Comparison of ENCODE assay signal across 17 mouse cellular contexts in genomic region chr5:75085521-75085875, GRCm38 (mm10). TPM values are rescaled to one million over a fixed set of nuclear protein-coding genes. Genes with fewer than 3 reads are reported as not detected.
A peak's percentile ranks its signal among the peaks of the same experiment; 100 is the strongest.
DNase-seq lines count a peak whose midpoint lies in the region; ATAC-seq lines count a peak whose summit lies in the region.
"Had no signal": no experiment of that assay in that cellular context is flagged by ENCODE, and none has a peak within 500 bp of the region (broad histone marks: within the 10 kb centered on the region; RNA-seq: fewer than 3 reads in every experiment).

No protein-coding gene starts in this region.

- no peak overlapping the region for H3K27ac ChIP-seq in midbrain, embryonic 13.5 days
- H3K27ac ChIP-seq: embryonic facial prominence, embryonic 12.5 days; liver, embryonic 14.5 days had no signal

- no peak overlapping the region for H3K4me3 ChIP-seq in midbrain, embryonic 13.5 days (replicated peaks)

- peaks cover 28% of the 10 kb centered on the region for H3K4me1 ChIP-seq in midbrain, embryonic 13.5 days (replicated peaks)
- H3K4me1 ChIP-seq: embryonic facial prominence, embryonic 12.5 days had no signal

- H3K36me3 ChIP-seq in midbrain, embryonic 13.5 days: no peaks in the 10 kb centered on the region
- H3K36me3 ChIP-seq: embryonic facial prominence, embryonic 12.5 days had no signal

- under 1% methylated on average over 17 of the region's 17 CpGs for WGBS in midbrain, embryonic 13.5 days

- H3K9me3 ChIP-seq in midbrain, embryonic 13.5 days: no peaks in the 10 kb centered on the region
- H3K9me3 ChIP-seq: embryonic facial prominence, embryonic 12.5 days had no signal

- no peak overlapping the region for H3K9ac ChIP-seq in midbrain, embryonic 13.5 days (replicated peaks)
- H3K9ac ChIP-seq: embryonic facial prominence, embryonic 12.5 days; liver, embryonic 14.5 days had no signal

- H3K4me2 ChIP-seq in midbrain, embryonic 13.5 days (replicated peaks): 0 out of 2 replicates have a peak overlapping the region, but pooled peaks have one; percentile 42
- H3K4me2 ChIP-seq: embryonic facial prominence, embryonic 12.5 days had no signal

- peaks cover 97% of the 10 kb centered on the region for H3K27me3 ChIP-seq in midbrain, embryonic 13.5 days

- peak; percentile 69 for ATAC-seq in midbrain, embryonic 13.5 days

- peak; percentile 10 for DNase-seq in gastrocnemius, postnatal 10 days
- no peak for DNase-seq in gastrocnemius, adult 18-20 months (ENCODE audit: low spot score)
- DNase-seq in testis, postnatal 10 days (ENCODE audit: low spot score): peak; percentile 50
- no peak for DNase-seq in testis, postnatal 14 days (ENCODE audit: low spot score)
- DNase-seq in cerebellum, adult 9-11 months: no peak
- DNase-seq in urinary bladder, postnatal 25 days (ENCODE audit: low spot score): no peak
- no peak for DNase-seq in lung, postnatal 36 days
- DNase-seq: cerebellum, adult 9-10 months; gastrocnemius, postnatal 25 days; lung, postnatal 14 days; right cerebral cortex, postnatal 25 days; thymus, postnatal 25 days had no signal

RNA-seq across cellular contexts. Expression of gene Gsx2, which starts 10.1 kb away (rescaled TPM):
- not detected for total RNA-seq in gastrocnemius, postnatal 10 days (2021)
- total RNA-seq in gastrocnemius, adult 18-20 months (2021): not detected
- polyA plus RNA-seq in midbrain, embryonic 13.5 days (2015; fragmentation: Nextera tagmentation; extraction: Ambion mirVana): 0.31 and 0.94 TPM in 2 replicates
- total RNA-seq: gastrocnemius, postnatal 25 days had no signal
- polyA plus RNA-seq: heart, embryonic 14.5 days; kidney, embryonic 14.5 days; liver, embryonic 14.5 days had no signal

RNA-seq across cellular contexts. Expression of gene Chic2, which starts 40.9 kb away (rescaled TPM):
- total RNA-seq in gastrocnemius, postnatal 10 days (2021): 10 to 100 TPM; 24.5 to 25.9 TPM
- 10 to 100 TPM; 10.3 to 12.3 TPM for total RNA-seq in gastrocnemius, adult 18-20 months (2021)
- 28.7 and 29.1 TPM in 2 replicates for polyA plus RNA-seq in midbrain, embryonic 13.5 days (2015; fragmentation: Nextera tagmentation; extraction: Ambion mirVana)

Comparison
In these comparisons a context has a peak if more than half of its experiments do, and no peak if none do; other contexts are left out.
1. DNase-seq: peak in gastrocnemius, postnatal 10 days (single experiment) and testis, postnatal 10 days (single experiment); none in gastrocnemius, adult 18-20 months (single experiment), testis, postnatal 14 days (single experiment), cerebellum, adult 9-11 months (single experiment), urinary bladder, postnatal 25 days (single experiment) and lung, postnatal 36 days (single experiment).